Mouse (Mus musculus): ENCODE data around the gene Antxr1. TPM values are rescaled to one million over a fixed set of nuclear protein-coding genes. Genes with fewer than 3 reads are reported as not detected.
A peak's percentile ranks its signal among the peaks of the same experiment; 100 is the strongest.

Gene Antxr1
- total and polyA plus RNA-seq, 3 experiments, result 0.16 to 0.23 (median 0.21) TPM

GRCm38 (mm10) chr6:87101281-87101954 is 234.2 kb downstream of the Antxr1 start (continued):
- no peak for TF ChIP-seq ZKSCAN1 (IDR thresholded peaks at IDR 0.05; ENCODE audit: borderline replicate concordance, low read depth, low read length)
- no peak for TF ChIP-seq JUN (IDR thresholded peaks at IDR 0.05; ENCODE audit: insufficient read depth, low read depth, low read length)
- no peak for TF ChIP-seq CHD1 (IDR thresholded peaks at IDR 0.05; ENCODE audit: low read depth, low read length)
- no peak; the same call in 1 of the 2 replicates for TF ChIP-seq NELFE (IDR thresholded peaks at IDR 0.05; ENCODE audit: low read depth, low read length)
- peak; percentile 54; the same call in 1 of the 2 replicates for TF ChIP-seq IRF4 (IDR thresholded peaks at IDR 0.05; ENCODE audit: low read depth, low read length)
- TF ChIP-seq ETS1 (conservative IDR thresholded peaks at IDR 0.05; ENCODE audit: low read depth, low read length), result no peak
- TF ChIP-seq MXI1 (IDR thresholded peaks at IDR 0.05; ENCODE audit: low read depth, low read length), result 0 out of 2 replicates have a peak, but pooled peaks have one; percentile 44
- TF ChIP-seq JUND (conservative IDR thresholded peaks at IDR 0.05; ENCODE audit: low read depth, low read length), result no peak
- TF ChIP-seq TBP (conservative IDR thresholded peaks at IDR 0.05; ENCODE audit: low read depth, low read length), result no peak
- TF ChIP-seq ZNF384 (IDR thresholded peaks at IDR 0.05; ENCODE audit: low read depth, low read length), result peak; percentile 62
- TF ChIP-seq MYC (IDR thresholded peaks at IDR 0.05; ENCODE audit: low read depth, low read length), result 0 out of 2 replicates have a peak, but pooled peaks have one; percentile 28
- 0 out of 2 replicates have a peak, but pooled peaks have one; percentile 37 for TF ChIP-seq RCOR1 (conservative IDR thresholded peaks at IDR 0.05; ENCODE audit: low read depth, low read length)
- no peak for TF ChIP-seq POLR2A (IDR thresholded peaks at IDR 0.05; ENCODE audit: low read depth, low read length)
- TF ChIP-seq SMC3 (IDR thresholded peaks at IDR 0.05; ENCODE audit: low read depth, low read length), result peak; percentile 93
- TF ChIP-seq MAZ (IDR thresholded peaks at IDR 0.05; ENCODE audit: low read depth, low read length), result no peak

DNA sequence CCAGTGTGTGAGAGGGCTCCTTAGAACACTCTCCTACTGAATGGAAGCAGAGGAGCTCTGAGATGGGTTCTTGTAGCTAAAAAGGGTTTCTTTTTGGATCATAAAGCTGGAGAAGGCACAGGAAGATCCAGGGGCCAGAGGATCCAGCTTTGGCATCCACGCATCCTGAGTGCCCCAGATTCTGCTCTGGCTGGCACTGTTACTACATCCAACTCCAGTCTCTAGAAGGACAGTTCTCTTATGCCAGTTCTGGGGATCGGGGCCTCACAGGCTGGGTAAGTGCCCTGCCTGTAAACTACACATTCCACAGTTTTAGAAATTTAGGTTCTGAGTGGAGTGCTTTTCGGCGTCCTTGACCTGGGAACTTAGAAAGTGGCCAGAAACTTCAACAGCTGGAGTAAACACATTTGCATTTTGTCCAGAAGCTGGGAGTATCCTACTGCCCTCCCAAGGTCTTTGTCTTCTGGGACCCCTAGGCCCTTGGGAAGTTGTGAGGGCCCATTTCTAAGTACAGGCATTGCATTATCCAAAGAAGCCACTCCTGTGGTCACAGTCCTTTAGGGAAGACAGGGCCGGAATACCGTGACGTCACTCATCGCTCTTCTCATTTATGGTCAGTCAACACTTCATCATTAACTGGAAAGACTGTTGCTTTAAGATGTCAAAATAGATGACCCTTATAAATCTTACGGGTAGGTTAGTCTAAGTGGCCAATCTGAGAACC is 235.2 kb downstream of the Antxr1 start:
- Histone ChIP-seq H3K36me3 (replicated peaks in 1 of 2; ENCODE audit: control insufficient read depth in 1 of 2, insufficient read depth in 1 of 2, low read length in 1 of 2) (peaks cover 0 to 1% of the 10 kb centered on the region in 2 experiments), H3K4me2 (ENCODE audit: insufficient read depth, low read depth, poor library complexity, severe bottlenecking) (no peak overlapping the region), H3K27me3 (replicated peaks) (no peaks in the 10 kb centered on the region), H3K4me3 (replicated peaks in 1 of 3; ENCODE audit: low read depth in 2 of 3, low read length in 2 of 3, poor library complexity in 1 of 3) (no peak overlapping the region), H3K79me2 (replicated peaks; ENCODE audit: control insufficient read depth, extremely low read depth, insufficient read depth, poor library complexity, severe bottlenecking) (no peaks in the 10 kb centered on the region), H3K27ac (ENCODE audit: insufficient read depth, low read depth) (no peak overlapping the region), H3K9me3 (replicated peaks; ENCODE audit: low read length) (no peaks in the 10 kb centered on the region), H3K4me1 (ENCODE audit: control insufficient read depth in 1 of 2, insufficient read depth in 2 of 2) (peaks cover 7 to 13% of the 10 kb centered on the region in 2 experiments; a peak in 3 of 4 replicates), H3K9ac (ENCODE audit: insufficient read depth, low read depth) (no peak overlapping the region)
- dilution Hi-C loops (cut with MboI; ENCODE audit: extremely low pct_ligation_motif_present, extremely low pct_unique_long_range_greater_than_20kb, low sequenced_read_pairs), result no loop called here
- in situ Hi-C loops (cut with MboI; ENCODE audit: low pct_ligation_motif_present, low pct_unique_long_range_greater_than_20kb, low sequenced_read_pairs), result loop anchor here (5.0 to 10.0 kb wide), 2 partner anchors 227 to 354 kb away; no protein-coding TSS in a partner anchor
- TF ChIP-seq MAX (IDR thresholded peaks at IDR 0.05; ENCODE audit: low read length) (no peak), CHD2 (IDR thresholded peaks at IDR 0.05; ENCODE audit: low read length) (no peak), POLR2A (IDR thresholded peaks at IDR 0.05; ENCODE audit: low read depth, low read length) (no peak), TBP (conservative IDR thresholded peaks at IDR 0.05; ENCODE audit: low read depth, low read length) (no peak), ETS1 (conservative IDR thresholded peaks at IDR 0.05; ENCODE audit: low read depth, low read length) (no peak), RAD21 (IDR thresholded peaks at IDR 0.05; ENCODE audit: low read depth, low read length) (no peak), NRF1 (IDR thresholded peaks at IDR 0.05; ENCODE audit: low read depth, low read length) (no peak), POLR2AphosphoS2 (IDR thresholded peaks at IDR 0.05; ENCODE audit: low read depth, low read length) (no peak), TCF12 (IDR thresholded peaks at IDR 0.05; ENCODE audit: low read depth, low read length) (no peak), ZC3H11A (IDR thresholded peaks at IDR 0.05; ENCODE audit: low read depth, low read length) (no peak), SMC3 (IDR thresholded peaks at IDR 0.05; ENCODE audit: low read depth, low read length) (no peak), ZKSCAN1 (IDR thresholded peaks at IDR 0.05; ENCODE audit: borderline replicate concordance, low read depth, low read length) (no peak), USF1 (IDR thresholded peaks at IDR 0.05; ENCODE audit: low read depth, low read length) (no peak), JUN (IDR thresholded peaks at IDR 0.05; ENCODE audit: insufficient read depth, low read depth, low read length) (no peak), BHLHE40 (IDR thresholded peaks at IDR 0.05; ENCODE audit: low read depth, low read length) (no peak), MAZ (IDR thresholded peaks at IDR 0.05; ENCODE audit: low read depth, low read length) (no peak), HCFC1 (IDR thresholded peaks at IDR 0.05; ENCODE audit: low read depth, low read length) (no peak), ZMIZ1 (IDR thresholded peaks at IDR 0.05; ENCODE audit: low read depth, low read length) (no peak), IRF4 (IDR thresholded peaks at IDR 0.05; ENCODE audit: low read depth, low read length) (no peak), EP300 (IDR thresholded peaks at IDR 0.05; ENCODE audit: low read length) (no peak)
- no peak for DNase-seq (ENCODE audit: extremely low read depth)
